Mouse (Mus musculus): ENCODE results near the gene Prdm13. TPM values are rescaled to one million over a fixed set of nuclear protein-coding genes. Genes with fewer than 3 reads are reported as not detected.

Gene Prdm13
- not detected in 2 replicates for polyA plus RNA-seq (2012; rRNA removed)

DNA sequence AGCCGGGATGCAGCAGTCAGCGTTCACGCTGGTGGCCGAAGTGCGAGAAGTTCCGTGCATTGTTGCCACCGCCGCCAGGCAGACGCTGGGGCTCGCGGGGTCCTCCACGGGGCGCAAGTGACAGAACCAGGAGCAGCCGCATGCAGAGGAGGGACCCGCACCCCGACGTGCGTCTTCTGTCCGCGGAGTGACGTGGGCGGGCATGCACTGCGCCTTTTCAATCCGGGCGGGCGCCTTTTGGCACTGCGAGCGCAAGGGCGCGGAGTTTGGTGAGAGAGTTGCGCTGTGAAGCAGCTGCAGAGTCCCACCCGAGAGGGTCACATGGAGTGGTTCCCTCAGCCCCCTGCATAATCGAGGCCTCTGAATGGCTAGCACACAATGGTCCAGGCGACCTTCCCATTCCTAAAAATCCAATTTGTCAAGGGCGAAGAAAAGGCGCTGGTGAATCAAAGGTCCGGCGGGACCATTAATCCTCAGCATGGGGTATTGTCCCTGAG lies at the start of gene Prdm13:
Prdm13 (minus strand) TSS at position 369 of the 497 bp plus-strand sequence.
- H3K4me3 ChIP-seq (ENCODE audit: insufficient read depth, low read length): no peak within 1 kb of the TSS
- no peaks in the 10 kb centered on the region for H3K4me1 ChIP-seq (ENCODE audit: control insufficient read depth, insufficient read depth, low read length)
- TF ChIP-seq CTCF (IDR thresholded peaks at IDR 0.05; ENCODE audit: extremely low read depth, insufficient read depth, low read length): no peak
- TF ChIP-seq POLR2A (IDR thresholded peaks at IDR 0.05; ENCODE audit: extremely low read depth, insufficient read depth, low read length): no peak
- no peak within 1 kb of the TSS for H3K27ac ChIP-seq (ENCODE audit: insufficient read depth, low read length)

DNA sequence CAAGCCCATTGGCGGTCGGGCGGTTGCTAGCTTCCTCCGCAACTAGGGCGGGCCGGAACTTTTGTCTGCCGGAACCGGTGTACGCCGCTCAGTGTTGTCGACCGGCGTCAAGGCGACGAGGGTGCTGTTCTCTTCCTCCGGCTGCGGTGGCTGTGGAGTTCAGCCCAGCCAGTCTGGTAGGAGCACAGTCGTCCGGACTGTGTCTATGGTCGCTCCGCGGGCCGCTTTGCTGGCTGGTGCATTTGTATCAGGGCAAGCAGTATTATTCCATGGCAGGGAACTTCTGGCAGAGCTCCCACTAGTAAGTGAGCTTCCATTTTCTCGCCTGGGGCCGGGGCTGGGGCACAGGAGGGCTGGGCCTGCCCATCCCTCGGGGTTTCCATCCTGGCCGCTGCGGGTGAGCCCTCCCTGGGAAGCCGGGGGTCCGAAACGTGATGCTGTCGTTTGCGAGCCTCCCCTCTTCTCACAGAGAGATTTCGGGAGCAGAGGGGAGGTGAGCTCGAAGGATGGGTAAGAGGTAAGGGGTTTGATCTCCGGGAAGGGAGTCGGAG lies 41.9 kb upstream of the Prdm13 start, which contains the start of gene Ccnc:
Ccnc (plus strand) TSS at position 87 of the 551 bp plus-strand sequence.
- Histone ChIP-seq H3K4me1 (ENCODE audit: control insufficient read depth, insufficient read depth, low read length) (no peaks in the 10 kb centered on the region), H3K27ac (ENCODE audit: insufficient read depth, low read length) (no peak within 1 kb of the TSS), H3K4me3 (ENCODE audit: insufficient read depth, low read length) (peak within 1 kb of the TSS; percentile 73)
- TF ChIP-seq POLR2A (IDR thresholded peaks at IDR 0.05; ENCODE audit: extremely low read depth, insufficient read depth, low read length): peak; percentile 90
- no peak for TF ChIP-seq CTCF (IDR thresholded peaks at IDR 0.05; ENCODE audit: extremely low read depth, insufficient read depth, low read length)

DNA sequence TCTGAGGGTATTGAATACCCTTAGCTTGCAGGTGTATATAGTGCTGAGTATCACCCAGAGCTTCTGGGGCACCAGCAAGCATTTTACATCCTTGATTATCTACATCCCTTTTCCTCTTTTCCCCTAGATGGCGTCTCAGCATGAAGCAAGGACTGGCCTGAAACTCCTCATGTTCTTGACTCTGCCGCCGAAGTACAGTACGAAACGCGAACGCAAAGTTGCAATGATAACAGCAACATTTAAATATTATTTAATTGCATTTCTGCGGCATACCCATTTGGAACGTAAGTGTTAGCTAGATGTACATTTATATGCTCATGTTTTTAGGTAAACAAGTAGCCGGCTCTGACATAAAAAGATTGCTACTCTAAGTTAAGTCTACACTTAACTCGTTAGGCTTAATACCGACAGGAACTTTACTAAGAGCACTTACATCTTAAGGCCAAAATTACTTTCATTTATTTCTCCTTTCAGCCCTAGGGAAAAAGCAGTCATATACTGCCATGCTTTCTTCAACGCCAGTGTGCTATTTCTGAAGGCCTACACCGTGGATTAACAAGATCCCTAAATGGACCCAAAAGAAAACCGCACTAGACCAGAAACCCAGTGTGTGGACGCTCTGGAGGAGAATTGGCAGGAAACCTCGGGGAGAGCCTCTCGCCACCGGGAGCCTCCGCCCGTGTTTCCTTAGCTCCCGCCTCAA lies 41.3 kb upstream of the Prdm13 start:
- Histone ChIP-seq H3K4me1 (ENCODE audit: control insufficient read depth, insufficient read depth, low read length) (no peaks in the 10 kb centered on the region), H3K27ac (ENCODE audit: insufficient read depth, low read length) (no peak overlapping the region), H3K4me3 (ENCODE audit: insufficient read depth, low read length) (peak overlapping the region; percentile 73)
- TF ChIP-seq CTCF (IDR thresholded peaks at IDR 0.05; ENCODE audit: extremely low read depth, insufficient read depth, low read length): peak; percentile 51
- no peak for TF ChIP-seq POLR2A (IDR thresholded peaks at IDR 0.05; ENCODE audit: extremely low read depth, insufficient read depth, low read length)

DNA sequence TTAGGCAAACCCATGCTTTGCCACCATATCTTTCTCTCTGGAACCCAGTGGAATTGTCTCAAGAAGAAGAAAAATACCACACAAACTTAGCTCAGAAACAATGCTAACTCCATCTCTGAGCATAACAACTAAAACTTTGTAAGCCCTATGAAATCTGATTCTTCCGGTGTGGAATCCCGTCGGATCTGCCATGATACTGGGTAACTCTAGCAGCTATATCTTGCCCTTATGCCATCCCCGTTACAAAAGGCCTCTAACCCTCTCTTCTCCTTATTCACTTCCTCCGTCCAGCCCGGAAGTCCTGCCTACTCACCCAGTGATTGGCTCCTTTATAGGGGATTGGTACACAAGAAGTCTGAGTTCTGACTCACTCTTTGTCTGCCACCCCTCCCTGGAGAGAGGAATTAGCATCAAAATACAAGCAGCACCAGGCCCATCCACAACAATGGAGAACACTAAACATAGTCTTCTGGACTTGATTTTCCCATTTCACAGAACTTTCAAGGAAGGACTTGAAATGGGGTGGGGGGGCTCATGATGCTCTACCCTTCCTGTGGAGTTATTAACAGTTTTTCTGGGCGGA lies 37.1 kb upstream of the Prdm13 start:
- TF ChIP-seq CTCF (IDR thresholded peaks at IDR 0.05; ENCODE audit: extremely low read depth, insufficient read depth, low read length) (no peak), POLR2A (IDR thresholded peaks at IDR 0.05; ENCODE audit: extremely low read depth, insufficient read depth, low read length) (no peak)
- Histone ChIP-seq H3K4me1 (ENCODE audit: control insufficient read depth, insufficient read depth, low read length) (no peaks in the 10 kb centered on the region), H3K4me3 (ENCODE audit: insufficient read depth, low read length) (no peak overlapping the region), H3K27ac (ENCODE audit: insufficient read depth, low read length) (no peak overlapping the region)

DNA sequence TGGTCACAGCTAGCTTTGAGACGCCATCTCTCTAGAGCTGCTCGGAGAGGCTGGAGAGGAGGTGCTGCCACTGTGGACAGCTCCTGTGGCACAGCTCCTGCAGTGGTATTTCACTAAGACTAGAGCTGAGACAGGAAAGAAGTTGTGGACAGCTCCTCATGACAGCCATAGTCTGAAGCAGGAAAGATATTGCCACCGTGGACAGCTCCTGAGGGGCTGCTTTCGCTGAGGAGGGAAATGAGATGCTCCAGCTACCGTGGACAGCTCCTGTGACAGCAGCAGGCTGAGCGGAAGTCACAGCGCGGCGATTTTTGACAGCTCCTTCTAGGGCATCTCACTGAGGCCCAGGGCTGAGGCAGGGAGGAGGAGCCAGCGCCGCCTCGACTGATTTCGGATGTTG lies 26.4 kb upstream of the Prdm13 start:
- Histone ChIP-seq H3K4me1 (ENCODE audit: control insufficient read depth, insufficient read depth, low read length) (no peaks in the 10 kb centered on the region), H3K27ac (ENCODE audit: insufficient read depth, low read length) (no peak overlapping the region), H3K4me3 (ENCODE audit: insufficient read depth, low read length) (no peak overlapping the region)
- TF ChIP-seq POLR2A (IDR thresholded peaks at IDR 0.05; ENCODE audit: extremely low read depth, insufficient read depth, low read length) (no peak), CTCF (IDR thresholded peaks at IDR 0.05; ENCODE audit: extremely low read depth, insufficient read depth, low read length) (no peak)

DNA sequence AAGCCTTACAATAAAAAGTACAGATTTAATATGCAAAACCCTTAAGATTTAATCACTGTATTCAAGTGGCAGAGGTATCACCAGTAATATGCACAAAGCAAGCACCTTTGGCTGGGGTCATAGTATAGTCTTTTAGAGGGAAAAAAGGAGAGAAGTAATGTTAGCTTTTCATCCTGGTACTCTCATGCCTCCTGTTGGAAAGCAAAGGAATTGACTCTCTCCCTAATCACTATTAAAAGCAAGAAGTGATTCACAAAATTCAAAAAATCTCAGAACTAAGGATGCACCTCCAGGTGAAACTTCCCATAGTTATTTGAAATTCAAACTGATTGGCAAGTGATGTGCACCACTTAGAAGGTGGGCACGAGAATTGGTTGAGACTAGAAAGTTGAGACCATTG lies 19.3 kb upstream of the Prdm13 start:
- H3K27ac ChIP-seq (ENCODE audit: insufficient read depth, low read length): no peak overlapping the region
- no peaks in the 10 kb centered on the region for H3K4me1 ChIP-seq (ENCODE audit: control insufficient read depth, insufficient read depth, low read length)
- no peak for TF ChIP-seq CTCF (IDR thresholded peaks at IDR 0.05; ENCODE audit: extremely low read depth, insufficient read depth, low read length)
- no peak for TF ChIP-seq POLR2A (IDR thresholded peaks at IDR 0.05; ENCODE audit: extremely low read depth, insufficient read depth, low read length)
- H3K4me3 ChIP-seq (ENCODE audit: insufficient read depth, low read length): no peak overlapping the region

DNA sequence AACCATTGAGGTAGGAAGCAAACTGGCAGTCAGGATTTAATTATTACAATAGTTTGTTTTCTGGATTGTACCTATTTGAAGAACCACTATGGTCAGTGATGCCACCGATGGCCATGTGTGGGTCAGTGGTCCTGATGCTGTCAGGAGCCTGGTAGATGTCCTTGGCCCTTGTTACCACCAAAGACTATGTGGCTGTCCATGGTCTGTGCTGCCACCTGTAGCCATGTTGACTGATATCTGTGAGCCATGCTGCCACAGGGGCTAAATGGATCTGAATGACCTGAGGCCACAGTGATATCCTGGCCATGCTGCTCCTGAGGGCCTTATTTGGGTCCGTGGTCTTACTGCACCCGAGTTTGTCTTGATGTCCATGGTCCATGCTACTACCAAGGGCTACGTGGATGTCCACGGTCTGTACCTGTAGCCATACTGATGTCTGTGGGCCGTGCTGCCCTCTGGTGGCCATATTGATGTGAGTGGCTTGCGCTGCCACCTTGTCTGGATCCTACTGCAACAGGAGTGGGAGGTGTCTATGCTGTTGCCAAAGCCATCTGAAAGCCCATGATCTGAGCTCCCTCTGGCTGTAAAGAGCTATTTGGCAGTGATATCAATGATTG lies 10.0 kb upstream of the Prdm13 start:
- Histone ChIP-seq H3K4me3 (ENCODE audit: insufficient read depth, low read length) (no peak overlapping the region), H3K27ac (ENCODE audit: insufficient read depth, low read length) (no peak overlapping the region), H3K4me1 (ENCODE audit: control insufficient read depth, insufficient read depth, low read length) (no peaks in the 10 kb centered on the region)
- peak; percentile 55 for TF ChIP-seq CTCF (IDR thresholded peaks at IDR 0.05; ENCODE audit: extremely low read depth, insufficient read depth, low read length)
- TF ChIP-seq POLR2A (IDR thresholded peaks at IDR 0.05; ENCODE audit: extremely low read depth, insufficient read depth, low read length): no peak

DNA sequence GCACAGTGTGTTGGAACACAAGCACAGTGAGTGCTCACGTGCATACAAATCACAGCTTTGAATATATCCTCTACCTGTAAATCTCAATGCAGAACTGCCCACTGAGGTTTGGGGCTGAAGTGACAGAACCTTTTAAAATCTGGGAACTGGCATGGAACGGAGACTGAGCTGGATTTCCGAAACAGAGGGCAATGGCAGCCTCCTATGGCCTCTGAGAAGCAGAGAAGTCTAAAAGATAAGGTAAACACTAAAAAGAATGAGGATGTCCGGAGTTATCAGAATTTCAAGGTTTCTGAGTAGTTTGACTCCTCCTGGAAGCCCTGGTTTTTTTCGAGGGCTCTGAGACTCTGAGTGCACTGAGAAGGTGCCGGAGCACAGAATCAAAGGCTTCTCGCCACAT lies 4.5 kb upstream of the Prdm13 start:
- Histone ChIP-seq H3K4me3 (ENCODE audit: insufficient read depth, low read length) (no peak overlapping the region), H3K4me1 (ENCODE audit: control insufficient read depth, insufficient read depth, low read length) (no peaks in the 10 kb centered on the region), H3K27ac (ENCODE audit: insufficient read depth, low read length) (no peak overlapping the region)
- no peak for TF ChIP-seq POLR2A (IDR thresholded peaks at IDR 0.05; ENCODE audit: extremely low read depth, insufficient read depth, low read length)
- no peak for TF ChIP-seq CTCF (IDR thresholded peaks at IDR 0.05; ENCODE audit: extremely low read depth, insufficient read depth, low read length)

DNA sequence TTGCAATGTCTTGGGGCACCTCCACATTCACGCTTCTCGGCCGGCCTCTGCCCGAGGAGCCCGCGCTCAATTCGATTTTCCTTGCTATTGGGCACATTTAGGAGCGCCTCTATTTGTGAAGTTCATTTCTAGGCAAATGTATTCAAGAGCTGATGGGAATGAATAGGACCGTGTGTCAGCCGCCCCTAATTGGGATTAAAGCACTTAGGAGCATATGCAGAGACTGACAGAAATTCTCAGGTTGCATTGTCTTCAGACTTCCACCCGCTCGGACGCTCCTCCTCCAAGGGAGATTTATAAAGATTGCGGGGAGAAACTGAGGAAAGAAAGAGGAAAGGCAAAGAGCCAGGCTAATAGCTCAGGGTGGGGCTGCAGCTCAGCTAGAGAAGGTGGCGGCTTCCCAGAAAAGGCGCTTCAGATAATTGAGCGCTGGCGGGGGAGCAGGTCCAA lies 3.8 kb upstream of the Prdm13 start:
- no peak overlapping the region for H3K27ac ChIP-seq (ENCODE audit: insufficient read depth, low read length)
- TF ChIP-seq CTCF (IDR thresholded peaks at IDR 0.05; ENCODE audit: extremely low read depth, insufficient read depth, low read length): no peak
- TF ChIP-seq POLR2A (IDR thresholded peaks at IDR 0.05; ENCODE audit: extremely low read depth, insufficient read depth, low read length): no peak
- H3K4me3 ChIP-seq (ENCODE audit: insufficient read depth, low read length): no peak overlapping the region
- H3K4me1 ChIP-seq (ENCODE audit: control insufficient read depth, insufficient read depth, low read length): no peaks in the 10 kb centered on the region

All from cortical plate, adult 2 months (tissue).